Mouse (Mus musculus): Measurements from ENCODE around the gene Fcgr3.

GRCm38 (mm10) chr1:171103179-171103840 is 38.6 kb upstream of the Fcgr3 start:
- TF ChIP-seq TAL1 (IDR thresholded peaks at IDR 0.05; ENCODE audit: low read length) = no peak
- TF ChIP-seq GATA1 (IDR thresholded peaks at IDR 0.05; ENCODE audit: low read length) = no peak

Measured in erythroblast, embryonic 14.5 days (primary cell).